Mouse (Mus musculus) 3T3-L1 (cell line): ENCODE results near the gene Prmt1.
"Not testable (repeated sequence)": the region's sequence is repeated elsewhere in the genome, so short reads cannot be mapped to it uniquely, and the experiment has no call there.

ENCODE experiments used
- DNase-seq: peaks from one replicate; pipeline ENCODE4 v3.0.0-alpha.2; 2015; ENCODE audit warnings: low read depth, low spot score

The Prmt1 gene

DNA sequence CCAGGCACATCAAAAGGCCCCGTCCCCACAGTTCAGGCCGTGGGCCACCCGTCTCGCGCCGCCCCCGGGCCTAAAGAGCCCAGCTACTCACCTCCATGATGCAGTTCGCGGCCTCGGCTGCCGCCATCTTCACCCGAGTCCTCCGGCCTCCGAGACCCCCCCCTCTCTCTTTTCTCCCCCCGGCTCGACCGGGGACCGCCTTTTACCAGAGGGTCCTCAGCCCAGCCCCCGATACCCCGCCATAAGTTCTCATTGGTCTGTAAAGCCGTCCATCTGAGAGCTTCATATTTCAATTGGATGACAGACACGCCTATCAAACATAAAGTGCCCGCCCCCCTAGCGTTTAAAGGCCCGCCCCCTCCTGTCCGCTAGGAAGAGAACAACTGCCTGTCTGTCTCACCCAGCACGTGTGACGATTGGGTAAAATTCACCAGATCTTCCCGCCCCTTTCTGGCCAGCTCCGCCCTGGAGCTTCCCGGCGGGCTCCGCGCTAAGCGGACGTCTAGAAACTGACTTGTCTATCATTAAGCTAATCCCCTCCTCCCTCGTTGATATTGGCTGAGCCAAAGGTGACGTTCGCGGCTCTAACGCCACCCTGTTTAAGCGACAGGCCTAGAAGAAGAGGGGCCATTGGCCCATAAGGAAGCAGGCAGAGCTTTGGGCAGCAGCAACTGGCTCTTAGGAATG, at the start of gene Prmt1:
Gene Prmt1 (minus strand): TSS at position 377 of the 687 bp plus-strand sequence.
- peak; percentile 99 for DNase-seq

DNA sequence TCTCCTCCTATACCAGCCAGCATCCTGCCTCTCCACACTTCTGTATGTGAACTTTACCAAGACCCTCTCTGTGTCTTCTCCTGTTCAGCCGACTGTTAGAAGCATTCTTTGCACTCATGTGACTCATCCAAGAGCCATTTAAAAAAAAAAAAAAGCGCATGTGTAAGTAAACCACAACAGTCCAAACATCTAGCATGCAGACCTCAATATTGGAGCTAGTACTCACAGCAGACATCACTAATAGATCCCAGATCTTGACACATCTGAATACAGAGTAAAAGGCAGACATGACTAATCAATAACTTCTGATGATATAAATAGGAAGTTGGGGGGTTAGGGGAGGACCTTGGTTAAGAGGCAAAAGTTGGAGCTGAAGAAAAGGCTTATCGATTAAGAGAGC, 49.3 kb upstream of the Prmt1 start:
- DNase-seq = peak; percentile 89

DNA sequence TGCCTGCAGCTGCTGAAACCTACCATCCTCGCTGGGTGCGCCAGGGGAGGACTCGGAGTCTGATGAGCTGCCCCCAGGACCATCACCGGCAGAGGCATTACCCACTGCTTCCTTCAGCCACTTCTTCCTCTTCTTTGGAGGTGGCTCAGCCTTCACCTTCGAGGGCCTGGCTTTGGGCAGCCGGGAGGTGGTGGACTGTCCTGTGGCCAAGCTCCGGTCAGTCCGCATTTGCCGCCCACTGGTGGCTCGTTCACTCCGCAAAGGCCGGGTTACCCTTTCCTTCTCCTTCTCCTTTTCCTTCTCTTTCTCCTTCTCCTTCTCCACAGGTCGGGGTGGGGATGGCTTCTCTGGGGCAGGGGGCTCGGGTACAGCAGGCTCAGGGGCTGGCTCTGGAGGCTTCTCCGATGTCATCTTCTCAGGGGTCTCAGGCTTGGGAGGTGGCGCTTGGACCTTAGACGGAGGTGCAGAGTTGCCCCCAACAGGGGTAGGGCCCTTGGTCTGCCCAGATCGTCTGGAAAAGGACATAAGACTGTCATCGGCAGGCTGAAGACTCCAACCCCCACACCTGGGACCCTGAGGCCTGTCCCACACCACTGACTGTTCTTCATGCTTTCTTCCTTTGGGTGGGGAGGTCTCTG, 47.5 kb upstream of the Prmt1 start:
- DNase-seq = no peak

DNA sequence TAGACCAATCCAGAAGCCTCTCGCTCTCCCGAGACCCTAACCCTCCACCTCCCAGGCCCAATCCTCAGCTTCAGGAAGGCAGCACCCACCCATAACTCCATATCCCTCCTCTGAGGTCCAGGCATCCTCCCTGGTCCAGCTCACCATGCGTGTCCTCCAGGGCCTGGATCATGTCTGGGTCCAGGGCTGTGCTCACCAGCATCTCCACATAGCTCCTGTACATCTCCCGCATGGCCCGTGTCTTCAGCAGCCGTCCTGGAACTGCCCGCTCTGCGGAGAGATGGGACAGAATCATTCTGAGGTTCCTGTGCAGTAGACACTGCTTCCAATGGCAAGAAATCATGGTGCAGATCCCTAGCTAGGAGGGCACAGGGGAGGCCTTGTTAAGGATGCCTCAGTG, 44.5 kb upstream of the Prmt1 start:
- DNase-seq = no peak

DNA sequence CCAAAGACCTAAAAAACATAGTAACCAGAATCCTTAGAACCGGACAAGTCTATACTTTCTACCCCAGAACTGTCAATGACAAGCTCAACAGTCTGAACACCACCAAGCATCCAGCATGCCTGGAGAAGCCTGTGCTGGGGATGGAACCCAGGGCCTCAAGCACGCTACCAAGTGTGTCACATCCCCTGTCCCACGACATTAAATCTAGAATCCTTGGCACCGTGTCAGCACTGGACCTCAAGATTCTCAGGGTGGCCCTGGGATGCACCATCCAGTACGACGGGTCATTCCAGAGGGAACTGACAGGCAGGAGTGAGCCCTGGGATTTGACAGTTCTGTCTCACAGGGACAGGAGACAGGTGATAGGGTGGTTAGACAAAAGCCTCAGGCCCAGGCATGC, 43.6 kb upstream of the Prmt1 start:
- DNase-seq = no peak

DNA sequence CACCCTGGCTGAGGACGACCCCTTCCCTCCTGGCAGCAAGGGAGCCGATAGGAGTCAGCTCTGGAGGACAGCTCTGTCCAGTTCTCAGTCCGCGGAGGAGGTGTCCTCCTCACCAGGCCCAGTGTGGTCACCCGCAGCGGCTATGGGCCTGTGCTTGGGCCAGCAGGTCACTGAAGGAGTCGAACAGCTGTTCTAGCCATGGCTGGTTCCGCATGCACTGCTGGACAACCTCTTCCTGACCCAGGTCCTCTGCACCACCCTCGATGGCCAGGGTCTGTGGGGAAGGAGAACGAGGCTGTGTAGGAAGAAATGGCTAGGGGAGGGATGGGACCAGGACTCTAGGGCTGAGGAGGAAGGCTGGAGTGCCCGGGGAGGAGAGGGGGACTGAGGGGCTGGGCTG, 42.0 kb upstream of the Prmt1 start:
- DNase-seq = no peak

DNA sequence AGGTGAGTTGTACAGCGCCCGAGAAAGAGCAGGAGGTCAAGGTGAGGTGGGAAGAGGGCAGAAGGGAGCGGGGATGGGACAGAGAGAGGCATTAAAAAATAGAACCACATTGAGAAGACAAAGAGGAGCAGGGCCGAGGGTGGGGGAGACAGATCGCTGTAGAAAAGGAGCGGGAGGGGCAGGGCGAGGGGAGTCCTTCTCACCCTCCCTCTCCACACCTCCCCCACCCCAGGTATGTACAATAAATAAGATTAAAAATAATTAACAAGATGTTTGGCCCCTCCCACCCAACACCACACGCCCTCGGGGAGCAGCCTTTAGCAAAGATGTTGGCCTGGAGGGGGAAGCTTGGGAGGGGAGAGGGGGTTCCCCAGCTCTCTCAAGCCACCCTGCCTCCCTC, 41.4 kb upstream of the Prmt1 start:
- DNase-seq = no peak

DNA sequence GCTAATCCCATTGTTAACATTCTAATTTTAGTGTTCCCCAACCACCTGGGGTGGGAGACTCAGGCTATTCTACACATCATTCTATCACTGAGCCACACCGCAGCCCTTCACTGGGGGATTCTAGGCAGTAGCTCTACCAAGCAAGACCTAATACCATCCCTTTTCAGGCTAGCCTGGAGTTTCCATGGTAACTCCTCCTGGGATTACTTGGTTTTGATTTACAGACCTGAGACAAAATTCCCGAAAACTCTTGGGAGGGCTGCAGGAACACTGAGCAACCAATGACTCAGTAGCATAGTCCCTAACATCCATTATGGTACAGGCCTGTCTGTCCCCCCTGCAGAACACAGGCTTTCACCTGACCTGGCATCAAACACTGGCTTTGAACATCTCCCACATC, 39.9 kb upstream of the Prmt1 start:
- DNase-seq = no peak

DNA sequence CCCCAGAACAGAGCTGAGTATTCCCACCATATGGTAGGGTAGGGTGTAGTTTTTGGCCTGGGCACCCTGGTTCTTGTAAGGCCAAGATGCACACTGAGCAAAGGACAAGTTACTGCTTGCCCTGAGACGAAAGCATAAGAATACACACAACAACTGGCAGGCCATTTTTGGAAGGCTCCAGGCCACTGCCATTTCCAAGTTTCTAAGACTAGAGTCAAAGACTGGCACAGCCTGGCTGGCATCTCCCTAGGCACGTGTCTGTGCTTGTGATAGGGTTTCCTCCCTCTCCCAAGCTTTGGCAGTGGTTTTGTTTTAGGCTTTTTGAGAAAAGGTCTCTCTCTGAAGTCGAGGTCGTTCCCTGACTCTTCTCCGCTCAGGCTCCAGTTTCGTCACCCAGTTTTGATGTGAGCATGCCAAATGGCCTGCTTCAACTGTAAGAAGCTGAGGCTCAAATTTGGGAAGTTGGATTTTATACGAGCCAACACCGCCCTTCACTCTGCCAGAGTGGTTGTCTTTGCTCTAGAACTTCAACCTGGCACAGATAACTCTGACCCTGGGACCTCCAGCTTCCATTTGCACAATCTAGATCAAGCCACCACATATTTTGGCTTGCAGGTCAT, 39.3 kb upstream of the Prmt1 start:
- no peak for DNase-seq

DNA sequence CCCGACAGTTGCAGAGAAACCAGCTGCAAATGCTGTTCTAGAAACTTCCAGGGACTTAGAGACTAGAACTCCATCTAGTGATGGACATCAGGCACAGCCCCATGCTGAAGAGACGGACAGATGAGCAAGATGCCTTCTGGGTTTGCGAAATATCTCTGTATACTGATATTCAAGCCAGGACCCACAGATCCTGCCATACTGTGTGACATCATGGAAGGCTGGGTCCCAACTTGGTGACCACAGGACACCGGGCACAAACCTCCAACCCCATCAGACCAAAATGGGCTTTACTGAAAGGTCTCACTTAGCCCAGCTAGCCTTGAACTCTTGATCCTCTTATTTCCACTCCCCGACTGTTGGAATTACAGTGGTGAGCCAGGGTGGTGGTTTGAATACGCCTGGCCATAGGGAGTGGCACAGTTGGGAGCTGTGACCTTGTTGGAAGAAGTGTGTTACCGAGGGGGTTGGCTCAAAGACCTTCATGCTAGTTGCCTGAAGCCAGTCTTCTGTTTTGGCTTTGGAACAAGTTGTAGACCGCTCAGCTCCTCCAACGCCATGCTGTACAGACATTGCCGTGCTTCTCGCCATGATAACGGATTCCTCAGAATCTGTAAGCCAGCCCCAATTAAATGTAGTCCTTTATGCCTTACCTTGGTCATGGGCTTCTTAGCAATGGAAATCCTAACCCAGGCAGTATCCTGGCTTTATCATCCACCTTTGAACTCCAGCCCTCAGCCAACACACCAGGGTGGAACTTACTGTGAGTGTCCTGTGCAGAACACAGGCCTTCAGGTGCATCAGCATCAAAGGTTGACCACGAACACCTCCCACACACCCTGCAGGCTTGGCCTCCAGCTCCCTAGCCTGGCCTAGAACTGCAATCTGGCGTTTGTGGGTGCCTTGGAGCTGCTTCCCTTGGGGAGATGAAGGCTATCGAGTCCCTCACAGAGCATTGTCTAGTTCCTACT, 38.2 kb upstream of the Prmt1 start:
- no peak for DNase-seq

DNA sequence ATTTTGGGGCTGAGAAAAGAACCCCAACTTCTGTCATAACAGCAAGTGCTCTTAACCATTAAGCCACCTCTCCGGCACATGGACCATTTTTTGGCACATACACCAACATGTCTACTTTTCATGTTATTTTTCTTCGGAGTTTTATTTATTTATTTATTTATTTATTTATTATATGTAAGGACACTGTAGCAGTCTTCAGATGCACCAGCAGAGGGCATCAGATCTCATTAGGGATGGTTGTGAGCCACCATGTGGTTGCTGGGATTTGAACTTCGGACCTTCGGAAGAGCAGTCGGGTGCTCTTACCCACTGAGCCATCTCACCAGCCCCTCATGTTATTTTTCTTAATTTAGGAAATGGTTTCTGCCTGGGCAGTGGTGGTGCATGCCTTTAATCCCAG, 37.3 kb upstream of the Prmt1 start:
- DNase-seq = not testable (repeated sequence)

DNA sequence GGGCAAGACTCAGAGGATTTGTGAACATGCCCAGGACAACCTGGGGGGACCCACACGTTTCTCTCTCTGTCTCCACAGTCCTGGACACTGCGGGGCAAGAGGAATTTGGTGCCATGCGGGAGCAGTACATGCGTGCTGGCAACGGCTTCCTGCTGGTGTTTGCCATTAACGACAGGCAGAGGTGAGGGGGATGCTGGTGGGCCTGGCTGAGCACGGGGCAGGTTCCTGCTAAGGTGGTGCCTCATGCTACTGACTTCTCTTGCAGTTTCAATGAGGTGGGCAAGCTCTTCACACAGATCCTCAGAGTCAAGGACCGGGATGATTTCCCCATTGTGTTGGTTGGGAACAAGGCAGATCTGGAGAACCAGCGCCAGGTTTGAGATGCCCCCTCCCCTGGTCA, 33.9 kb upstream of the Prmt1 start:
- no peak for DNase-seq

DNA sequence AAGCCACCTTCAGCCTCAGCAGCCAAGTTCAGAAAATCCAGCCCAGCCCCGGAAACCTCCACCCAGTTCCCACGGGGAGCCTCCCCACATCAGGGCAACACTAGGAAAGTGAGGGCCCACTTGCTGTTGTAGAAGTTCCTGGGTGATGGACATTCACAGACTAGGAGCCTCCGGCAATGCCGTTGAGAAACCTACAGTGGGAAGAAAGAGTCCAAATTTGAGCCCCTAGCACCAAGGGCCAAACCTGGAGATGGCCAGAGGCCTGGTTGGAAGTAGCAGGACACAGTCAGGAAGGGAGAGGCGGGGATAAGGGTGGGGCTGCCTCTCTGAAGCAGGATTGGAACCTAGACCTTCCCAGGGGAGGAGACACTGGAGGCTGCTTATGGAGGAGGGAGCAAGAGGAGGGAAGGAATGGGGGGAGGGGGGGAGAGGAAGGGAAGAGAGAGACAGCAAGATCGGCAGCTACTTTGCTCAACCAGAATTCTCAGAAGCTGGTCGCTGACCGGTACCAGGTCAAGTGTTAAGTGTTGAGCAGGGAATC, 32.7 kb upstream of the Prmt1 start:
- peak; percentile 95 for DNase-seq

DNA sequence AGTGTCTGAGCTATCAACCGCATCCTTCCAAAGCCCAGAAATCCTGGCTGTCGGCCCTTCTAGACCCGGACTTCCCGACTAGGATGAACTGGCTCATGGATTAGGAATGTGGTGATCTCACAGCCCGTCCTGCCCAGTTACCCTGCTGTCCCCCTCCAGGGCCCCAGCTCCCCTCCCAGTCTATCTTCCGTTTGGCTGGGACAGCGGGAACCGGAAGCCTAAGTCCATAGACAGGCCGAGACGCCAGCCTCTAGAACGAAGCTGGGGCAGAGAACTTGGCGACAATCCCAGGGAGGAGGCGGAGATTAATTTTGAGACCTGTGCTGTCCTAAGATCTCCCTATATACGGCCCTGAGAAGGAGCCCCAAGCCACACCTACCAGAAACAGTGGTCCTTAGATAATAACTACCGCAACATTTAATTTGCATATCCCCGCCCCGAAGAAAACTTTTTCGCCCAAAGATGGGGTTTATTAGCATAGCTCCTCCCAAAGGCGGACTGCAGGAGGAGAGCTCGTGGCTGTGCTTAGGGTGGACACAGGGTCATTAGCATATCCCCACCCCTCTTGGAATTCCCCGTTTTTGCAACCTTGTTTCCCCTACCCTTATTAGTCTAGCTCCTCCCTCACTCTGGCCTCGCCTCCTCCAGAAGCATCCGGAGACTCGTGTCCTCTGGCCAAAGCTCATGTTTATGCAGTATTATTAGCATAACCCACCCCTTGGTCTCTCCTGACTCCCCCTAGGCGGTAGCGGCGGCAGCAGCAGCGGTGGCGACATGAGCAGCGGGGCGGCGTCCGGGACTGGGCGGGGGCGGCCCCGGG, 31.1 kb upstream of the Prmt1 start, which contains the start of gene Rras:
Gene Rras (plus strand): TSS at position 720 of the 820 bp plus-strand sequence.
- peak; percentile 100 for DNase-seq

DNA sequence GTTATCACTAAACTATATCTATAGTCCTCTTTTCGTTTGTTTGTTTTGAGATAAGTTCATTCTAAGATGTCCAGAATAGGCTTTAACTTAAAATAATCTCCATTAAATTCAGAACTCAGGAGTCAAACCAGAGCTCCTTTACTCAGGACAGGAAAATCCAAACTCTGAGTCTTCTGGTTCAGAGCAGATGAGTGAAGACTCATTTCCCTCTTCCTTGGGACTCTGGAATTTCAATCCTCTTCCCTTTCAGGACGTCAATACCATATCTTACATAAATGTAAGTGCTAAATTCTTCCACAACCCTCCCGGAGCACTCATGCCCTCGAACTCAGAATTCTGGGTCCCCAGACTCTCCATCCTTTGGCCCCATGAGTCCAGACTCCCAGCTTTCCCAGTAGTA, 30.4 kb upstream of the Prmt1 start:
- DNase-seq = no peak

DNA sequence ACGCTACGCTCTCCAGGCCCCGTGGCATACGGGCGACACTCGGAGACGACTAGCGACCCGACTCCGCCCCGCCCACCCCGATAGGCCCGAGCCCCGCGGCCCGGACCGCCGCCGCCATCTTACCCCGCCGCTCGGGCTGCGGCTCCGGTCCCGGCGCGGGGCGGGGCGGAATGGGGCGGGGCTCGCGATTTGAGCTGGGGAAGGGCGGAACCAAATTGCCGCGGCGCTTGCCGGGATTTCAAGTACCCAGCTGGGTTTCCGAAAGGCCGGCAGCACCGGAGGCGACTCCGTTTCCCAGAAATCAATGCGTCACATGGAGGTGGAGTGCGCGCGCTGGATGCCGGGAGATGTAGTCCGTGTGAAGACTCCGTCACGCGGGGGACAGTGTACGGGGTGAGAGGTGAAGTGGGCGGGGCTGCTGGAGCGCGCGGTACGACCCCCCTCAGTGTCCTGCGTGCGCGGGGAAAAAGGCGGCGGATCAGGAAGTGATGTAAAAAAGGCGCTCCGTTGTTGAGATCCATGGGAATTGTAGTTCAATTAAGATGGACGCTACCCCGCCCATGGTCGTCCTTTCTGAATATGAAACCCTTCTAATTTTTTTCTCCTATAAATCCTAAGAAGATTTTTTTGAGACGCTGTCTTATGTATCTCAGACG, 29.7 kb upstream of the Prmt1 start, which contains the start of gene Scaf1:
Gene Scaf1 (minus strand): TSS at position 407 of the 656 bp plus-strand sequence.
- DNase-seq = peak; percentile 98

DNA sequence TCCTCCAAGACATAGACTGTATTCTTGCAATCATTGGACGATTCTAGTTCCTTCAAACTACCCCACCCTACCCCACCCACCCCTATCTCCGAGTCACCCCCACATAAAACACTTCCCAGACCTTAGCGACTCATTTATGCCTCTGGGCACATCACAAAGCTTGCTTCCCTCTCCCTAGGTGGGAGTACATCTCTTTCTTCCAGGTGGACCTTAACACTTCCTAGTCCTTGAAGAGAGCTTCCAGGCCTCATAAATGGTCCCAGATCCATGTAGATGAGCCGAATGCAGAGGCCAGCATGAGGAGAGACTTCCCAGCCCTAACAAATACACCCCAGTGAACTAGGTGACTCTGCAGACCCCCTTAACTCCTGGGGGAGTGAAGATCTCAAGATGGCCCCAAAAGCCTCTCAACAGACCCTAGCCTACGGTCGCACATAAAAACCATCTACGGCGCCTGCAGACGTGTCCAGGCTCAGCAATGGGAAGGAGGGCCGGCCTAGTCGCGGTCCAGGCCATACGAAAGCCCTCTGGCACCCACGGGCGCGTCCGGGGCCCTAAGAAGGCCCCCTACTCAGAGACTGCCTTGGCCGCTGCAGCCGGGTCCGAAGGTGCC, 29.1 kb upstream of the Prmt1 start:
- DNase-seq = no peak

DNA sequence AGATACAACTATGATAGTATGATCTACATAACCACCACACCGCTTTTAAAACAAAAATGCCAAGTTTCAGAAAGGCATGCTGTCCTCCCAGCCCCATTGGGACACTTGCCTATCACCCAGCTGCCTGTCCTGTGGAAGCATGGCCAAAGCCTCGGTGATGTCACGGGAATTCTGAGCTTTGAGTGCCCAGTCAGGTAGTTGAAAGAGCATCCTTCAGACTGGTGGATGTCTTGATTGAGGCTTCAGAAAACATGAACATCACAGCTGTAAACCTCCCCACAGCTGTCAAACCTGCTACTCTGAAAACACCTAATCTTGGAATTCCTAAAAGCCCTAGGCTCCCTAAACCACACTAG, 27.7 kb upstream of the Prmt1 start:
- no peak for DNase-seq

DNA sequence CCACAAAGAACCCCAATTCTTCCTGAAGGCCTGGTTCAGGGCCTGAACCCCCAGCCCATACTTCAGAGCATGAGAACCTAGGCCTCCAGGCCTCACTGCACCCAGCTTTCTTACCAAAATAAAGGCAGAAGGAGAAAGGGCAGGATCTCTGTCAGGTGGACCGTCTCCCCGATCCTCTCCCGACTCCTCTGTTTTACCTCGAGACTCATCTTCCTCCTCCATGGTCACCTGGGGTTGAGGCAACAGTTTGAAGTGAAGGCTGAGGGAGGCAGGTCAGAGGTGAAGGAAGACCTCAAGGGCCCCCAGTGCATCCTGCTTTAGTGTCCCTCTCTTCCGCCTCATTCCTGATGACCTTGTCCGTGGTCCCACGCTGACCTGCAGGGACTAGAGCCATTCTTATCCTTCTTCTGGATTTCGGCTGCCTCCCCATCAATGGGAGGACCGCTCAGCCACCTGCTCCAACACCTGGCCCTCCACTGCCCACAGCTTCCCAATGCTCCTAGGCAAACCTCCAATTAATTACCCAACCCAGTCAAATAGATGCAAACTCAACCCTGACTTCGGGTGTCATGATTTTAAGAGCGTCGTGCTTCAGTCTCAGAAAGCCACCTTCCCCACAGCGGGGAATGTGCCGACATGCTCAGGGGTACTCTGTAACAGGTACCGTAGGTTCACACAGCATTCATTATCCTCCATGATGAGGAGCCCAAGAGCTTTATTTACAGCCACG, 27.2 kb upstream of the Prmt1 start:
- DNase-seq = no peak
